Mouse (Mus musculus) megakaryocyte-erythroid progenitor cell, adult 5-6 weeks (primary cell): ENCODE measurements around the gene Fam204a. TPM values are rescaled to one million over a fixed set of nuclear protein-coding genes. Genes with fewer than 3 reads are reported as not detected.

ENCODE experiments used
- ATAC-seq: replicated peaks from 2 replicates; pipeline ENCODE4 v1.8.0; 2016; ENCODE audit warnings: mild to moderate bottlenecking, inconsistent platforms; ENCODE audit not compliant: severe bottlenecking, poor library complexity, low FRiP score, low TSS enrichment
- total RNA-seq, 2 experiments: library from RNA; stranded (forward) in 1 of 2; stranded (reverse) in 1 of 2; fragments of 200-1000, 215-1000 nt in 1 of 2; fragments of >200 nt in 1 of 2; fragmentation: Nextera tagmentation in 1 of 2; gene quantifications; 2 replicates each; pipeline ENCODE4 v1.2.3; 2014 to 2017

Fam204a gene
- total RNA-seq (2014; fragmentation: Nextera tagmentation): 13.1 and 26.7 TPM in 2 replicates
- total RNA-seq (2017): 66.3 and 91.5 TPM in 2 replicates

- peak; percentile 99 for ATAC-seq
Measured at GRCm38 (mm10) chr19:60225899-60226844, at the start of gene Fam204a. Gene Fam204a (minus strand): TSS chr19:60226701.

- no peak for ATAC-seq
Measured at GRCm38 (mm10) chr19:60265789-60266188, 39.3 kb upstream of the Fam204a start.

GRCm38 (mm10) chr19:60260689-60261088, 34.2 kb upstream of the Fam204a start:
- no peak for ATAC-seq

- ATAC-seq: 0 out of 2 replicates have a peak, but pooled peaks have one; percentile 55
Measured at GRCm38 (mm10) chr19:60252021-60252420, 25.5 kb upstream of the Fam204a start.

GRCm38 (mm10) chr19:60251197-60251596, 24.7 kb upstream of the Fam204a start:
- ATAC-seq: no peak

GRCm38 (mm10) chr19:60245250-60245649, 18.7 kb upstream of the Fam204a start:
- ATAC-seq: no peak

- no peak for ATAC-seq
Measured at GRCm38 (mm10) chr19:60242620-60243019, 16.1 kb upstream of the Fam204a start.

- ATAC-seq: no peak
Measured at GRCm38 (mm10) chr19:60241916-60242602, 15.6 kb upstream of the Fam204a start.

- ATAC-seq: no peak
Measured at GRCm38 (mm10) chr19:60231542-60231941, 5.0 kb upstream of the Fam204a start.

GRCm38 (mm10) chr19:60226845-60227235, 339 bp upstream of the Fam204a start:
- no peak for ATAC-seq

GRCm38 (mm10) chr19:60219395-60219794, 7.1 kb downstream of the Fam204a start:
- ATAC-seq: no peak

- peak; percentile 80 for ATAC-seq
Measured at GRCm38 (mm10) chr19:60217985-60218384, 8.5 kb downstream of the Fam204a start.

- ATAC-seq: no peak
Measured at GRCm38 (mm10) chr19:60208173-60208572, 18.3 kb downstream of the Fam204a start.

GRCm38 (mm10) chr19:60204176-60204575, 22.3 kb downstream of the Fam204a start:
- no peak for ATAC-seq

GRCm38 (mm10) chr19:60200294-60200693, 26.2 kb downstream of the Fam204a start:
- no peak for ATAC-seq

GRCm38 (mm10) chr19:60199152-60199551, 27.3 kb downstream of the Fam204a start:
- no peak for ATAC-seq

GRCm38 (mm10) chr19:60192790-60193189, 33.7 kb downstream of the Fam204a start:
- 0 out of 2 replicates have a peak, but pooled peaks have one; percentile 35 for ATAC-seq

- ATAC-seq: no peak
Measured at GRCm38 (mm10) chr19:60189206-60189605, 37.3 kb downstream of the Fam204a start.

- ATAC-seq: no peak
Measured at GRCm38 (mm10) chr19:60182901-60183300, 43.6 kb downstream of the Fam204a start.

- ATAC-seq: no peak
Measured at GRCm38 (mm10) chr19:60182171-60182570, 44.3 kb downstream of the Fam204a start.
